8 mouse cellular contexts compared by ENCODE assay signal in genomic region chr4:106910201-106911172, GRCm38 (mm10). TPM values are rescaled to one million over a fixed set of nuclear protein-coding genes. Genes with fewer than 3 reads are reported as not detected.
DNase-seq lines count a peak whose midpoint lies in the region; ATAC-seq and TF ChIP-seq lines count a peak whose summit lies in the region.

Gene Ssbp3, plus strand, starts transcription at chr4:106910701.

- no peak for TF ChIP-seq CTCF in stomach, postnatal 0 days (IDR thresholded peaks at IDR 0.05; ENCODE audit: low read depth)

- H3K36me3 ChIP-seq in heart, embryonic 16.5 days (ENCODE audit: control insufficient read depth, insufficient read depth), result peaks cover 3% of the 10 kb centered on the region; the same call in 1 of the 2 replicates
- peaks cover 27% of the 10 kb centered on the region for H3K36me3 ChIP-seq in liver, embryonic 15.5 days (replicated peaks)
- peaks cover 24% of the 10 kb centered on the region for H3K36me3 ChIP-seq in neural tube, embryonic 12.5 days
- peaks cover 4% of the 10 kb centered on the region; the same call in 1 of the 2 replicates for H3K36me3 ChIP-seq in stomach, postnatal 0 days (ENCODE audit: control insufficient read depth, insufficient read depth, low read length)

- peak; percentile 43 for ATAC-seq in heart, embryonic 16.5 days (replicated peaks; ENCODE audit: extremely low read depth, insufficient read depth, low FRiP score)
- ATAC-seq in liver, embryonic 15.5 days (ENCODE audit: insufficient read depth), result peak; percentile 29
- ATAC-seq in neural tube, embryonic 12.5 days (ENCODE audit: low FRiP score, low read depth), result peak; percentile 74
- ATAC-seq in stomach, postnatal 0 days (ENCODE audit: low FRiP score, low TSS enrichment), result peak; percentile 49

- H3K4me3 ChIP-seq in heart, embryonic 16.5 days (ENCODE audit: low read length), result peak within 1 kb of the TSS; percentile 95
- H3K4me3 ChIP-seq in liver, embryonic 15.5 days (replicated peaks), result peak within 1 kb of the TSS; percentile 97
- H3K4me3 ChIP-seq in neural tube, embryonic 12.5 days, result peak within 1 kb of the TSS; percentile 100
- peak within 1 kb of the TSS; percentile 95 for H3K4me3 ChIP-seq in stomach, postnatal 0 days (ENCODE audit: low read depth, low read length)

- H3K9ac ChIP-seq in heart, embryonic 16.5 days (ENCODE audit: low read length), result peak within 1 kb of the TSS; percentile 99
- H3K9ac ChIP-seq in liver, embryonic 15.5 days, result peak within 1 kb of the TSS; percentile 99
- H3K9ac ChIP-seq in neural tube, embryonic 12.5 days, result peak within 1 kb of the TSS; percentile 100
- peak within 1 kb of the TSS; percentile 88 for H3K9ac ChIP-seq in stomach, postnatal 0 days (ENCODE audit: low read length)

- H3K27me3 ChIP-seq in heart, embryonic 16.5 days (ENCODE audit: control insufficient read depth, insufficient read depth, low read length), result no peaks in the 10 kb centered on the region
- no peaks in the 10 kb centered on the region for H3K27me3 ChIP-seq in liver, embryonic 15.5 days
- no peaks in the 10 kb centered on the region for H3K27me3 ChIP-seq in neural tube, embryonic 12.5 days (replicated peaks)
- H3K27me3 ChIP-seq in stomach, postnatal 0 days (ENCODE audit: control insufficient read depth, insufficient read depth, low read length), result no peaks in the 10 kb centered on the region

- H3K9me3 ChIP-seq in heart, embryonic 16.5 days (replicated peaks; ENCODE audit: control insufficient read depth, low read length), result no peaks in the 10 kb centered on the region
- H3K9me3 ChIP-seq in liver, embryonic 15.5 days (replicated peaks), result no peaks in the 10 kb centered on the region
- no peaks in the 10 kb centered on the region for H3K9me3 ChIP-seq in neural tube, embryonic 12.5 days
- no peaks in the 10 kb centered on the region for H3K9me3 ChIP-seq in stomach, postnatal 0 days (ENCODE audit: control insufficient read depth, low read length)

- H3K4me1 ChIP-seq in heart, embryonic 16.5 days (ENCODE audit: control insufficient read depth, insufficient read depth, low read length), result peaks cover 52% of the 10 kb centered on the region
- peaks cover 67% of the 10 kb centered on the region for H3K4me1 ChIP-seq in liver, embryonic 15.5 days (replicated peaks)
- H3K4me1 ChIP-seq in neural tube, embryonic 12.5 days, result peaks cover 54% of the 10 kb centered on the region
- H3K4me1 ChIP-seq in stomach, postnatal 0 days (replicated peaks; ENCODE audit: control insufficient read depth, insufficient read depth), result peaks cover 14% of the 10 kb centered on the region

- H3K4me2 ChIP-seq in heart, embryonic 16.5 days (ENCODE audit: low read depth, low read length), result peak within 1 kb of the TSS; percentile 95
- peak within 1 kb of the TSS; percentile 94 for H3K4me2 ChIP-seq in liver, embryonic 15.5 days
- peak within 1 kb of the TSS; percentile 97 for H3K4me2 ChIP-seq in neural tube, embryonic 12.5 days (replicated peaks)
- peak within 1 kb of the TSS; percentile 96 for H3K4me2 ChIP-seq in stomach, postnatal 0 days (replicated peaks; ENCODE audit: low read depth)

- peak; percentile 92 for TF ChIP-seq EP300 in stomach, postnatal 0 days (optimal IDR thresholded peaks at IDR 0.05)

- peak within 1 kb of the TSS; percentile 99 for H3K27ac ChIP-seq in heart, embryonic 16.5 days (ENCODE audit: low read length)
- peak within 1 kb of the TSS; percentile 97 for H3K27ac ChIP-seq in liver, embryonic 15.5 days (replicated peaks)
- H3K27ac ChIP-seq in neural tube, embryonic 12.5 days, result peak within 1 kb of the TSS; percentile 98
- H3K27ac ChIP-seq in stomach, postnatal 0 days (replicated peaks), result peak within 1 kb of the TSS; percentile 97

- peak; percentile 42 to 65 for DNase-seq in CD8-positive naive resting alpha-beta T cell, adult 2 months (ENCODE audit: low read depth in 2 of 2, low spot score in 2 of 2)
- DNase-seq in brain, embryonic 18.5 days (ENCODE audit: low read depth, low spot score), result peak; percentile 88
- peak; percentile 59 for DNase-seq in fat pad, adult 2 months (ENCODE audit: extremely low read depth, low read depth, low spot score)
- DNase-seq in kidney, postnatal 25 days, result peak; percentile 89
- DNase-seq in stomach, postnatal 0 days (ENCODE audit: low spot score), result peak; percentile 62

- under 1% methylated on average over 47 of the region's 51 CpGs for WGBS in heart, embryonic 16.5 days
- WGBS in liver, embryonic 15.5 days (ENCODE audit: insufficient replicate concordance), result under 1% methylated on average over 51 of the region's 51 CpGs
- WGBS in neural tube, embryonic 12.5 days, result under 1% methylated on average over 50 of the region's 51 CpGs
- WGBS in stomach, postnatal 0 days, result under 1% methylated on average over 42 of the region's 51 CpGs

RNA-seq across cellular contexts. Expression of gene Ssbp3, which starts in this region (rescaled TPM):
- 51.2 and 52.9 TPM in 2 replicates for polyA plus RNA-seq in heart, embryonic 16.5 days (2015; fragmentation: Nextera tagmentation; extraction: Ambion mirVana)
- polyA plus RNA-seq in liver, embryonic 15.5 days (2015; fragmentation: Nextera tagmentation; extraction: Ambion mirVana), result 45.7 and 50.5 TPM in 2 replicates
- 308 and 332 TPM in 2 replicates for polyA plus RNA-seq in neural tube, embryonic 12.5 days (2016; fragmentation: Nextera tagmentation; extraction: Ambion mirVana)
- polyA plus RNA-seq in stomach, postnatal 0 days (2015; fragmentation: Nextera tagmentation; extraction: Ambion mirVana), result 39.3 and 50.0 TPM in 2 replicates

Comparison
In these comparisons a context has a peak if more than half of its experiments do, and no peak if none do; other contexts are left out.
1. Peak in every context shown above with its lines: DNase-seq, ATAC-seq, H3K4me3 ChIP-seq and H3K27ac ChIP-seq.